Mouse (Mus musculus) limb, embryonic 14.5 days (tissue): ENCODE results near the gene Stmn1. TPM values are rescaled to one million over a fixed set of nuclear protein-coding genes. Genes with fewer than 3 reads are reported as not detected.

Experiments
- ATAC-seq: fragments of 200-750 bp; cut with Nextera tagmentation; 2 replicates; pipeline ENCODE4 v1.8.0; 2017; ENCODE audit warnings: low read depth, moderate number of reproducible peaks, moderate TSS enrichment; ENCODE audit not compliant: low FRiP score
- DNase-seq: peaks from one replicate; pipeline ENCODE4 v3.0.0-alpha.2; 2015; ENCODE audit warnings: low spot score
- H3K27ac ChIP-seq: fragments of 300-500 bp; sonication (generic); replicated peaks from 2 replicates; pipeline ENCODE4 v1.5.1; 2014; ENCODE audit warnings: low read depth, mild to moderate bottlenecking, low read length, moderate library complexity, mixed read lengths
- H3K27me3 ChIP-seq: fragments of 300-500 bp; sonication (generic); 2 replicates; pipeline ENCODE4 v1.6.1; 2014; ENCODE audit warnings: low read length, mixed read lengths; ENCODE audit not compliant: control insufficient read depth, insufficient read depth
- H3K36me3 ChIP-seq: fragments of 300-500 bp; sonication (generic); 2 replicates; pipeline ENCODE4 v1.6.1; 2014; ENCODE audit warnings: mild to moderate bottlenecking, low read length, moderate library complexity, mixed read lengths; ENCODE audit not compliant: control insufficient read depth, insufficient read depth
- H3K4me1 ChIP-seq: fragments of 300-500 bp; sonication (generic); 2 replicates; pipeline ENCODE4 v1.6.1; 2014; ENCODE audit warnings: antibody characterized with exemption, low read length, mixed read lengths; ENCODE audit not compliant: control insufficient read depth, insufficient read depth
- H3K4me2 ChIP-seq: fragments of 300-500 bp; sonication (generic); replicated peaks from 2 replicates; pipeline ENCODE4 v1.6.1; 2014; ENCODE audit warnings: low read depth, mild to moderate bottlenecking, low read length, moderate library complexity; ENCODE audit not compliant: severe bottlenecking
- H3K4me3 ChIP-seq: fragments of 300-500 bp; sonication (generic); replicated peaks from 2 replicates; pipeline ENCODE4 v1.5.1; 2014; ENCODE audit warnings: low read length
- H3K9ac ChIP-seq: fragments of 300-500 bp; sonication (generic); 2 replicates; pipeline ENCODE4 v1.6.1; 2014; ENCODE audit warnings: mild to moderate bottlenecking, low read depth, low read length, moderate library complexity; ENCODE audit not compliant: severe bottlenecking
- H3K9me3 ChIP-seq: fragments of 300-500 bp; sonication (generic); 2 replicates; pipeline ENCODE4 v1.6.1; 2016; ENCODE audit warnings: low read length; ENCODE audit not compliant: control insufficient read depth
- POLR2A ChIP-seq: fragments of 200-500 bp; IDR thresholded peaks from 2 replicates; pipeline ENCODE4 v1.8.0; 2012; ENCODE audit warnings: inconsistent platforms, mild to moderate bottlenecking, moderate library complexity, borderline replicate concordance; ENCODE audit not compliant: insufficient read depth, insufficient read length; ENCODE audit errors: extremely low read depth
- WGBS: fragments of 180-500 bp; shearing (Covaris S2); extraction: QIAGEN DNeasy Blood & Tissue Kit; methylation state at CpG from one replicate; pipeline ENCODE4 v1.1.7; 2014; 5-methylcytosine and 5-hydroxymethylcytosine counted together
- polyA plus RNA-seq, 2 experiments: library from polyadenylated mRNA; depleted of rRNA in 1 of 2; stranded (reverse) in 1 of 2; unstranded in 1 of 2; fragments of >200 nt; fragmentation: Nextera tagmentation in 1 of 2; extraction: Ambion mirVana in 1 of 2; gene quantifications; 2 replicates each; pipeline versions ENCODE4 v1.2.1 to v1.2.3; 2012 to 2014

Stmn1 gene
- polyA plus RNA-seq, 2 experiments: 428 to 1,273 TPM

- no peak overlapping the region for H3K4me2 ChIP-seq
- 48% methylated on average over 12 of the region's 12 CpGs for WGBS
- peak; percentile 9 for DNase-seq
Measured at GRCm38 (mm10) chr4:134465789-134466188, 2.3 kb upstream of the Stmn1 start.

GRCm38 (mm10) chr4:134466381-134467262 is 1.5 kb upstream of the Stmn1 start:
- no peak for TF ChIP-seq POLR2A
- 69% methylated on average over 11 of the region's 11 CpGs for WGBS
- no peaks in the 10 kb centered on the region for H3K27me3 ChIP-seq
- no peak overlapping the region for H3K27ac ChIP-seq
- no peak overlapping the region for H3K4me3 ChIP-seq
- H3K4me2 ChIP-seq: peak overlapping the region; percentile 81; the same call in 1 of the 2 replicates
- H3K9ac ChIP-seq: no peak overlapping the region
- DNase-seq (no peak), ATAC-seq (no peak)
- H3K9me3 ChIP-seq: no peaks in the 10 kb centered on the region
- H3K4me1 ChIP-seq: peaks cover 7% of the 10 kb centered on the region; the same call in 1 of the 2 replicates
- H3K36me3 ChIP-seq: peaks cover 12% of the 10 kb centered on the region

More at GRCm38 (mm10) chr4:134465789-134466188, 2.3 kb upstream of the Stmn1 start:
- TF ChIP-seq POLR2A: no peak
- ATAC-seq: no peak
- H3K27ac ChIP-seq: no peak overlapping the region
- H3K9ac ChIP-seq: no peak overlapping the region
- peaks cover 7% of the 10 kb centered on the region; the same call in 1 of the 2 replicates for H3K4me1 ChIP-seq
- H3K4me3 ChIP-seq: no peak overlapping the region
- no peaks in the 10 kb centered on the region for H3K27me3 ChIP-seq
- H3K9me3 ChIP-seq: no peaks in the 10 kb centered on the region
- peaks cover 4% of the 10 kb centered on the region for H3K36me3 ChIP-seq

- no peak overlapping the region for H3K27ac ChIP-seq
- peak; percentile 21; the same call in 1 of the 2 replicates for ATAC-seq
- no peak for TF ChIP-seq POLR2A
- no peaks in the 10 kb centered on the region for H3K9me3 ChIP-seq
- H3K27me3 ChIP-seq: no peaks in the 10 kb centered on the region
- peak overlapping the region; percentile 81 for H3K4me2 ChIP-seq
- peak overlapping the region; percentile 86 for H3K4me3 ChIP-seq
- DNase-seq: no peak
- WGBS: under 1% methylated on average over 31 of the region's 31 CpGs
- peaks cover 21% of the 10 kb centered on the region for H3K36me3 ChIP-seq
- H3K9ac ChIP-seq: peak overlapping the region; percentile 84
- H3K4me1 ChIP-seq: peaks cover 7% of the 10 kb centered on the region; the same call in 1 of the 2 replicates
Measured at GRCm38 (mm10) chr4:134467435-134468214, 495 bp upstream of the Stmn1 start.

GRCm38 (mm10) chr4:134468578-134469266 is 602 bp downstream of the Stmn1 start:
- under 1% methylated on average over 46 of the region's 68 CpGs for WGBS
- no peaks in the 10 kb centered on the region for H3K27me3 ChIP-seq
- peak overlapping the region; percentile 86 for H3K4me3 ChIP-seq
- peak overlapping the region; percentile 81 for H3K4me2 ChIP-seq
- H3K9ac ChIP-seq: peak overlapping the region; percentile 84
- TF ChIP-seq POLR2A: no peak
- H3K4me1 ChIP-seq: peaks cover 7% of the 10 kb centered on the region; the same call in 1 of the 2 replicates
- H3K27ac ChIP-seq: peak overlapping the region; percentile 83
- no peaks in the 10 kb centered on the region for H3K9me3 ChIP-seq
- ATAC-seq: peak; percentile 87
- H3K36me3 ChIP-seq: peaks cover 29% of the 10 kb centered on the region
- DNase-seq: peak; percentile 95
